Mouse (Mus musculus) liver, embryonic 14.5 days (tissue): ENCODE results near the gene Tas1r2. TPM values are rescaled to one million over a fixed set of nuclear protein-coding genes. Genes with fewer than 3 reads are reported as not detected.

Source experiments
- ATAC-seq: fragments of 200-750 bp; cut with Nextera tagmentation; 2 replicates; pipeline ENCODE4 v1.8.0; 2017; ENCODE audit warnings: moderate number of reproducible peaks, mild to moderate bottlenecking, moderate library complexity; ENCODE audit not compliant: insufficient read depth
- DNase-seq, 3 experiments: peaks; one replicate each; pipeline ENCODE4 v3.0.0-alpha.2; 2012 to 2013; ENCODE audit warnings: low read depth in 3 of 3, low spot score in 3 of 3
- H3K27ac ChIP-seq: fragments of 300-500 bp; sonication (generic); 2 replicates; pipeline ENCODE4 v1.5.1; 2014; ENCODE audit warnings: moderate library complexity, mild to moderate bottlenecking, control low read depth, inconsistent platforms
- H3K27me3 ChIP-seq: fragments of 300-500 bp; sonication (generic); 2 replicates; pipeline ENCODE4 v1.6.1; 2014; ENCODE audit warnings: mild to moderate bottlenecking, low read length, moderate library complexity; ENCODE audit not compliant: control insufficient read depth, insufficient read depth
- H3K36me3 ChIP-seq: fragments of 300-500 bp; sonication (generic); replicated peaks from 2 replicates; pipeline ENCODE4 v1.6.1; 2014; ENCODE audit warnings: low read depth; ENCODE audit not compliant: control insufficient read depth, insufficient read depth
- H3K4me1 ChIP-seq, 2 experiments: fragments of 200-500 bp in 1 of 2; fragments of 300-500 bp in 1 of 2; sonication (generic) in 1 of 2; replicated peaks; 2 replicates each; pipeline ENCODE4 v1.6.1; 2012 to 2014; ENCODE audit warnings: antibody characterized with exemption in 1 of 2, inconsistent platforms in 1 of 2, low read length in 1 of 2; ENCODE audit not compliant: control insufficient read depth in 2 of 2, insufficient read depth in 2 of 2
- H3K4me2 ChIP-seq: fragments of 300-500 bp; sonication (generic); 2 replicates; pipeline ENCODE4 v1.6.1; 2014; ENCODE audit warnings: low read depth, mild to moderate bottlenecking, control low read depth, moderate library complexity
- H3K4me3 ChIP-seq, 2 experiments: fragments of 200-500 bp in 1 of 2; fragments of 300-500 bp in 1 of 2; sonication (generic) in 1 of 2; 2 replicates each; pipeline ENCODE4 v1.5.1; 2012 to 2014; ENCODE audit warnings: low read depth in 2 of 2, low read length in 2 of 2, mild to moderate bottlenecking in 2 of 2, control low read depth in 1 of 2, inconsistent platforms in 1 of 2, moderate library complexity in 1 of 2; ENCODE audit not compliant: insufficient read depth in 1 of 2
- H3K9ac ChIP-seq: fragments of 300-500 bp; sonication (generic); replicated peaks from 2 replicates; pipeline ENCODE4 v1.6.1; 2014; ENCODE audit warnings: mild to moderate bottlenecking, control low read depth, moderate library complexity
- H3K9me3 ChIP-seq: fragments of 300-500 bp; sonication (generic); 2 replicates; pipeline ENCODE4 v1.6.1; 2016; ENCODE audit warnings: low read length, mixed read lengths; ENCODE audit not compliant: control insufficient read depth
- CTCF ChIP-seq: IDR thresholded peaks from 2 replicates; pipeline ENCODE4 v1.5.1; 2016; ENCODE audit warnings: antibody characterized with exemption, low read depth, control low read depth
- EP300 ChIP-seq: IDR thresholded peaks from 2 replicates; pipeline ENCODE4 v1.6.1; 2016; ENCODE audit warnings: antibody characterized with exemption, low read depth
- WGBS: fragments of 180-500 bp; shearing (Covaris S2); extraction: QIAGEN DNeasy Blood & Tissue Kit; methylation state at CpG from one replicate; pipeline ENCODE4 v1.1.7; 2014; ENCODE audit not compliant: insufficient replicate concordance; 5-methylcytosine and 5-hydroxymethylcytosine counted together
- polyA plus RNA-seq, 2 experiments: library from polyadenylated mRNA; depleted of rRNA in 1 of 2; stranded (reverse) in 1 of 2; unstranded in 1 of 2; fragments of >200 nt; fragmentation: Nextera tagmentation in 1 of 2; extraction: Ambion mirVana in 1 of 2; gene quantifications; 2 replicates each; pipeline versions ENCODE4 v1.2.1 to v1.2.3; 2012 to 2014

Tas1r2 gene
- polyA plus RNA-seq, 2 experiments, result not detected

DNA sequence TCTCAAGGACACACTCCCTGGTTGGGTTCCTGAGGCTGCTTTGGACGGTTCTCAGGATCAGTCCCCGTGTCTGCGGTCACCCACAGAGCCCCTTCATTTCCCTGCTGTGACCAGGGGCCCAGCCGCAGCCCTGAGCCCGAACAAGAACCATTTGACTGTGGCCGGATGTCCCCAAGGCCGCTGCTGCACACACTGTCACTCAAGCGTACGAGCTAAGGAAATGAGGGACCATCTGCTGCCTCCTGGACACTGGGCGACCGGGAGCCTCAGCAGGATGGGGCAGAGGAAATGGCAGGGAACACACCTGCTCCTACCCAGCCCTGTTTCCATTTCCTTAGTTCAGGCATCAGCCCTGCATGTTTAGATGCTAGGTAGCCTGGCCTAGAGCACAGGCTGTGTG is 2.4 kb upstream of the Tas1r2 start:
- TF ChIP-seq EP300 (no peak), CTCF (no peak)
- 37% methylated on average over 11 of the region's 11 CpGs for WGBS
- ATAC-seq (no peak), DNase-seq (no peak)
- H3K27me3 ChIP-seq, result no peaks in the 10 kb centered on the region
- H3K4me2 ChIP-seq, result no peak overlapping the region
- H3K27ac ChIP-seq, result no peak overlapping the region
- H3K9ac ChIP-seq, result no peak overlapping the region
- no peaks in the 10 kb centered on the region for H3K36me3 ChIP-seq
- H3K9me3 ChIP-seq, result no peaks in the 10 kb centered on the region
- no peaks in the 10 kb centered on the region for H3K4me1 ChIP-seq
- no peak overlapping the region for H3K4me3 ChIP-seq

DNA sequence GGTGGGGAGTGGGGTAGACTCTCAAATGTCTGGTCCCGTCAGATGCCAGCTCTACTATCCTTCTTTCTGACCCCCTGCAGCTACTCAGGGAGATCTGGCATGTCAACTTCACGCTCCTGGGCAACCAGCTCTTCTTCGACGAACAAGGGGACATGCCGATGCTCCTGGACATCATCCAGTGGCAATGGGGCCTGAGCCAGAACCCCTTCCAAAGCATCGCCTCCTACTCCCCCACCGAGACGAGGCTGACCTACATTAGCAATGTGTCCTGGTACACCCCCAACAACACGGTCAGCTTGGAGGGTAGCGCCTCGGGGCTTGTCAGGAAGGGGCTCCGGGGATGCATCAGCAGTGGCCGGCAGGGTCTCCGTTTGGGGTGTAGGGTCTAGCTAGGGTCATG is 8.6 kb downstream of the Tas1r2 start:
- H3K4me1 ChIP-seq, result no peaks in the 10 kb centered on the region

DNA sequence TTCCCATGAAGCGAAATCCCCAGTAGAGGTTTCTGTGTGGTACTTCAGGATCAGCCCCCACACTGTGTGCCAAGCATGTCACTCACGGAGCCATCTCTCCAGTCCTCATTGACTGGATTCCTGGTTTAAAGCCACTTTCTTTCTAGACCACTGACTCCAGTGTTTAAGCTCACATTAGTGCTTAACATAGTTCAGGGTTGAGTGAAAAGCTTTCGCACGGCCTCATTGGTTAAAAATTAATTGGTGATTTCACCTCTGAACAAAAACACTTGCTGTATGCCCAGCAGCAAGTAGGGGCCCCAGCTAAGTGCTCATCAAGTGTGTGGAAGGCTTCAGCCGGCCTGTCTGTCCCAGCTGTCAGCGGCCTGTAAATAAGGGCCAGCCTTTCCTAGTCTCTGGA is 14.3 kb downstream of the Tas1r2 start:
- Histone ChIP-seq H3K4me3 (no peak overlapping the region), H3K9me3 (no peaks in the 10 kb centered on the region), H3K27me3 (no peaks in the 10 kb centered on the region), H3K27ac (no peak overlapping the region), H3K9ac (no peak overlapping the region), H3K4me2 (no peak overlapping the region), H3K36me3 (no peaks in the 10 kb centered on the region), H3K4me1 (no peaks in the 10 kb centered on the region)
- WGBS, result 60% methylated on average over 6 of the region's 6 CpGs
- no peak for ATAC-seq
- no peak for DNase-seq
- no peak for TF ChIP-seq EP300
- no peak for TF ChIP-seq CTCF

More for the DNA sequence above, 8.6 kb downstream of the Tas1r2 start:
- Histone ChIP-seq H3K9me3 (no peaks in the 10 kb centered on the region), H3K4me3 (no peak overlapping the region), H3K27ac (no peak overlapping the region), H3K36me3 (no peaks in the 10 kb centered on the region), H3K27me3 (no peaks in the 10 kb centered on the region), H3K4me2 (no peak overlapping the region), H3K9ac (no peak overlapping the region)
- ATAC-seq (no peak), DNase-seq (no peak)
- 67% methylated on average over 14 of the region's 14 CpGs for WGBS
- no peak for TF ChIP-seq CTCF
- TF ChIP-seq EP300, result no peak

DNA sequence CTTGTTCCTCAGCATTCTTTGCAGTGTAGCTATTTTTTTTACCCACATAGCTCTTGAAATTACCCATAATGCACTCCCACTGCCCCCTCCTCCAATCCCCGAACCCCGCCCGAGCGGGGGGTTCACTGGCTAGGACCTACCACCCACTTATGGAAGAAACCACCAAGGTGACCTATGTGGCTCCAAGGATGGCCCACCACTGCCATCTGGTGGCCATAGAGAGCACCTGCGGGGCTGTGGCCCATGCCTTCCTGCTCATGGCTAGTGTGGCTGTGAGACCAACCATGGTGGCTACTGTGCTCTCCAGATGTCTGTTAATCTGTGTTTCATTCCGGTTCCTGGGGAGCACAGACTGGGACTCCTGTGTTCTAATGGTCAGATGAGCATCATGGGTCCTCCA is 16.5 kb downstream of the Tas1r2 start:
- WGBS, result 8% methylated on average over 6 of the region's 6 CpGs

DNA sequence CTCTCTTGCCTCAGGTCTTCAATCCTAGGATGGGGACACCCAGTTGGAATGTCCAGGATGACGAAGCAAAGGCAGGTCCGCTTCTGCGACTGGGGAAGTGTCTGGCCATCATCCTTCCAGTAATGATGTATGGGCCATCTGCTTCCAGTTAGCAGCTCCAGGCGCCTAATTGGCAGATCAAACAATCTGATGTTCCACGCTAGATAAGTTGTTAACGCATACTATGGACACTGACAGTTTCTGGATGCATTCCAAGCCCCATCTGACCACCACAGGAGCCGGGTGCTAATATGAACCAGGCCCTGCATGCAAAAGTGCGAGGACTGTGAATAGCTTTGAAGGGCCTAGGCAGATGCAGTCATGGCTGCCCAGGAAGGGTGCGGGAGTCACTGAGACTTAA is 22.4 kb downstream of the Tas1r2 start:
- Histone ChIP-seq H3K4me2 (no peak overlapping the region), H3K27me3 (no peaks in the 10 kb centered on the region), H3K36me3 (no peaks in the 10 kb centered on the region), H3K27ac (no peak overlapping the region), H3K4me3 (no peak overlapping the region), H3K9me3 (no peaks in the 10 kb centered on the region), H3K4me1 (no peaks in the 10 kb centered on the region), H3K9ac (no peak overlapping the region)
- no peak for ATAC-seq
- WGBS, result 58% methylated on average over 9 of the region's 9 CpGs
- DNase-seq, result no peak
- TF ChIP-seq EP300 (no peak), CTCF (no peak)

More for the DNA sequence above, 16.5 kb downstream of the Tas1r2 start:
- Histone ChIP-seq H3K4me1 (no peaks in the 10 kb centered on the region), H3K4me3 (no peak overlapping the region), H3K9me3 (no peaks in the 10 kb centered on the region), H3K4me2 (no peak overlapping the region), H3K27ac (no peak overlapping the region), H3K27me3 (no peaks in the 10 kb centered on the region), H3K9ac (no peak overlapping the region), H3K36me3 (no peaks in the 10 kb centered on the region)
- DNase-seq (peak; percentile 24 to 33 (median 26)), ATAC-seq (no peak)
- no peak for TF ChIP-seq EP300
- peak; percentile 97 for TF ChIP-seq CTCF
